Mouse (Mus musculus): ENCODE data around the gene Lbhd2. TPM values are rescaled to one million over a fixed set of nuclear protein-coding genes. Genes with fewer than 3 reads are reported as not detected.
A peak's percentile ranks its signal among the peaks of the same experiment; 100 is the strongest.

Lbhd2 gene
- total RNA-seq, 1 experiment, result 0.36 TPM

GRCm38 (mm10) chr12:111387146-111387545 lies 19.5 kb upstream of the Lbhd2 start:
- Histone ChIP-seq H3K27ac (ENCODE audit: insufficient read depth, low read depth, low read length, poor library complexity, severe bottlenecking) (no peak overlapping the region), H3K36me3 (ENCODE audit: control insufficient read depth, insufficient read depth, low read length, poor library complexity, severe bottlenecking) (no peaks in the 10 kb centered on the region), H3K4me1 (ENCODE audit: control insufficient read depth in 2 of 2, insufficient read depth in 2 of 2, low read length in 2 of 2, poor library complexity in 1 of 2) (no peaks in the 10 kb centered on the region), H3K9ac (ENCODE audit: insufficient read depth, low read depth, low read length, poor library complexity, severe bottlenecking) (no peak overlapping the region), H3K4me3 (ENCODE audit: insufficient read depth in 1 of 2, low read depth in 1 of 2, low read length in 2 of 2, poor library complexity in 1 of 2, severe bottlenecking in 1 of 2) (no peak overlapping the region), H3K9me3 (ENCODE audit: control insufficient read depth, insufficient read depth, low read depth, low read length) (no peaks in the 10 kb centered on the region)
- TF ChIP-seq MAFK (IDR thresholded peaks at IDR 0.05; ENCODE audit: insufficient read depth, low read depth, low read length) (no peak), CHD2 (IDR thresholded peaks at IDR 0.05; ENCODE audit: low read depth, low read length) (no peak), ZC3H11A (IDR thresholded peaks at IDR 0.05; ENCODE audit: borderline replicate concordance, low read depth, low read length) (no peak), ZNF384 (IDR thresholded peaks at IDR 0.05; ENCODE audit: low read depth, low read length) (no peak), HCFC1 (IDR thresholded peaks at IDR 0.05; ENCODE audit: borderline replicate concordance, insufficient read depth, low read length) (no peak)
- in situ Hi-C loops (cut with MboI; ENCODE audit: low sequenced_read_pairs in 2 of 2, unreplicated experiment in 2 of 2), result no loop called here
- DNase-seq (ENCODE audit: low read depth, low spot score), result no peak

- in situ Hi-C loops (cut with MboI; ENCODE audit: low sequenced_read_pairs in 2 of 2, unreplicated experiment in 2 of 2), result no loop called here
- no peaks in the 10 kb centered on the region for H3K4me1 ChIP-seq (ENCODE audit: control insufficient read depth in 2 of 2, insufficient read depth in 2 of 2, low read length in 2 of 2, poor library complexity in 1 of 2)
- H3K4me3 ChIP-seq (ENCODE audit: insufficient read depth in 1 of 2, low read depth in 1 of 2, low read length in 2 of 2, poor library complexity in 1 of 2, severe bottlenecking in 1 of 2), result no peak overlapping the region
- TF ChIP-seq HCFC1 (IDR thresholded peaks at IDR 0.05; ENCODE audit: borderline replicate concordance, insufficient read depth, low read length), result no peak
- TF ChIP-seq CHD2 (IDR thresholded peaks at IDR 0.05; ENCODE audit: low read depth, low read length), result no peak
- no peak for TF ChIP-seq MAFK (IDR thresholded peaks at IDR 0.05; ENCODE audit: insufficient read depth, low read depth, low read length)
- TF ChIP-seq ZNF384 (IDR thresholded peaks at IDR 0.05; ENCODE audit: low read depth, low read length), result no peak
- no peak for TF ChIP-seq ZC3H11A (IDR thresholded peaks at IDR 0.05; ENCODE audit: borderline replicate concordance, low read depth, low read length)
- no peaks in the 10 kb centered on the region for H3K36me3 ChIP-seq (ENCODE audit: control insufficient read depth, insufficient read depth, low read length, poor library complexity, severe bottlenecking)
- no peak overlapping the region for H3K9ac ChIP-seq (ENCODE audit: insufficient read depth, low read depth, low read length, poor library complexity, severe bottlenecking)
- no peak for DNase-seq (ENCODE audit: low read depth, low spot score)
- no peak overlapping the region for H3K27ac ChIP-seq (ENCODE audit: insufficient read depth, low read depth, low read length, poor library complexity, severe bottlenecking)
- no peaks in the 10 kb centered on the region for H3K9me3 ChIP-seq (ENCODE audit: control insufficient read depth, insufficient read depth, low read depth, low read length)
These were observed 12.6 kb upstream of the Lbhd2 start for GRCm38 (mm10) chr12:111394008-111394407.

GRCm38 (mm10) chr12:111396997-111397396 lies 9.6 kb upstream of the Lbhd2 start:
- no peaks in the 10 kb centered on the region for H3K9me3 ChIP-seq (ENCODE audit: control insufficient read depth, insufficient read depth, low read depth, low read length)
- no peaks in the 10 kb centered on the region for H3K36me3 ChIP-seq (ENCODE audit: control insufficient read depth, insufficient read depth, low read length, poor library complexity, severe bottlenecking)
- no peak overlapping the region for H3K4me3 ChIP-seq (ENCODE audit: insufficient read depth in 1 of 2, low read depth in 1 of 2, low read length in 2 of 2, poor library complexity in 1 of 2, severe bottlenecking in 1 of 2)
- in situ Hi-C loops (cut with MboI; ENCODE audit: low sequenced_read_pairs in 2 of 2, unreplicated experiment in 2 of 2), result no loop called here
- TF ChIP-seq ZC3H11A (IDR thresholded peaks at IDR 0.05; ENCODE audit: borderline replicate concordance, low read depth, low read length) (no peak), HCFC1 (IDR thresholded peaks at IDR 0.05; ENCODE audit: borderline replicate concordance, insufficient read depth, low read length) (no peak), ZNF384 (IDR thresholded peaks at IDR 0.05; ENCODE audit: low read depth, low read length) (no peak)
- H3K9ac ChIP-seq (ENCODE audit: insufficient read depth, low read depth, low read length, poor library complexity, severe bottlenecking), result no peak overlapping the region
- DNase-seq (ENCODE audit: low read depth, low spot score), result no peak
- H3K27ac ChIP-seq (ENCODE audit: insufficient read depth, low read depth, low read length, poor library complexity, severe bottlenecking), result no peak overlapping the region
- H3K4me1 ChIP-seq (ENCODE audit: control insufficient read depth in 2 of 2, insufficient read depth in 2 of 2, low read length in 2 of 2, poor library complexity in 1 of 2), result no peaks in the 10 kb centered on the region

- Histone ChIP-seq H3K36me3 (ENCODE audit: control insufficient read depth, insufficient read depth, low read length, poor library complexity, severe bottlenecking) (no peaks in the 10 kb centered on the region), H3K4me1 (ENCODE audit: control insufficient read depth in 2 of 2, insufficient read depth in 2 of 2, low read length in 2 of 2, poor library complexity in 1 of 2) (no peaks in the 10 kb centered on the region), H3K9me3 (ENCODE audit: control insufficient read depth, insufficient read depth, low read depth, low read length) (no peaks in the 10 kb centered on the region), H3K9ac (ENCODE audit: insufficient read depth, low read depth, low read length, poor library complexity, severe bottlenecking) (no peak overlapping the region), H3K4me3 (ENCODE audit: insufficient read depth in 1 of 2, low read depth in 1 of 2, low read length in 2 of 2, poor library complexity in 1 of 2, severe bottlenecking in 1 of 2) (no peak overlapping the region), H3K27ac (ENCODE audit: insufficient read depth, low read depth, low read length, poor library complexity, severe bottlenecking) (no peak overlapping the region)
- in situ Hi-C loops (cut with MboI; ENCODE audit: low sequenced_read_pairs in 2 of 2, unreplicated experiment in 2 of 2), result no loop called here
- no peak for DNase-seq (ENCODE audit: low read depth, low spot score)
- no peak for TF ChIP-seq HCFC1 (IDR thresholded peaks at IDR 0.05; ENCODE audit: borderline replicate concordance, insufficient read depth, low read length)
- peak; percentile 51; the same call in 1 of the 2 replicates for TF ChIP-seq ZC3H11A (IDR thresholded peaks at IDR 0.05; ENCODE audit: borderline replicate concordance, low read depth, low read length)
These were observed 5.0 kb upstream of the Lbhd2 start for GRCm38 (mm10) chr12:111401454-111402184.

- in situ Hi-C loops (cut with MboI; ENCODE audit: low sequenced_read_pairs in 2 of 2, unreplicated experiment in 2 of 2), result no loop called here
- Histone ChIP-seq H3K36me3 (ENCODE audit: control insufficient read depth, insufficient read depth, low read length, poor library complexity, severe bottlenecking) (no peaks in the 10 kb centered on the region), H3K27ac (ENCODE audit: insufficient read depth, low read depth, low read length, poor library complexity, severe bottlenecking) (no peak overlapping the region), H3K4me3 (ENCODE audit: insufficient read depth in 1 of 2, low read depth in 1 of 2, low read length in 2 of 2, poor library complexity in 1 of 2, severe bottlenecking in 1 of 2) (no peak overlapping the region), H3K9ac (ENCODE audit: insufficient read depth, low read depth, low read length, poor library complexity, severe bottlenecking) (no peak overlapping the region), H3K4me1 (ENCODE audit: control insufficient read depth in 2 of 2, insufficient read depth in 2 of 2, low read length in 2 of 2, poor library complexity in 1 of 2) (peaks cover 0 to 2% of the 10 kb centered on the region in 2 experiments; a peak in 1 of 4 replicates), H3K9me3 (ENCODE audit: control insufficient read depth, insufficient read depth, low read depth, low read length) (no peaks in the 10 kb centered on the region)
- TF ChIP-seq CHD2 (IDR thresholded peaks at IDR 0.05; ENCODE audit: low read depth, low read length), result 0 out of 2 replicates have a peak, but pooled peaks have one; percentile 20
- no peak for TF ChIP-seq ZNF384 (IDR thresholded peaks at IDR 0.05; ENCODE audit: low read depth, low read length)
- DNase-seq (ENCODE audit: low read depth, low spot score), result no peak
These were observed 1.7 kb upstream of the Lbhd2 start for GRCm38 (mm10) chr12:111404880-111405279.

All from ES-E14 (cell line).